Mouse (Mus musculus) cerebellum, adult 11-12 months (tissue): ENCODE data around the gene Gsto1.

ENCODE experiments used
- DNase-seq: peaks from one replicate; pipeline ENCODE4 v3.0.0; 2022

Gene Gsto1

GRCm38 (mm10) chr19:47890489-47891130, 35.8 kb downstream of the Gsto1 start:
- DNase-seq: no peak

- DNase-seq: no peak
Measured at GRCm38 (mm10) chr19:47891562-47892312, 37.0 kb downstream of the Gsto1 start.

- DNase-seq: no peak
Measured at GRCm38 (mm10) chr19:47893092-47893491, 38.3 kb downstream of the Gsto1 start.

- no peak for DNase-seq
Measured at GRCm38 (mm10) chr19:47898472-47899079, 43.8 kb downstream of the Gsto1 start.

GRCm38 (mm10) chr19:47900012-47900411, 45.2 kb downstream of the Gsto1 start:
- DNase-seq: no peak

GRCm38 (mm10) chr19:47900558-47900957, 45.8 kb downstream of the Gsto1 start:
- no peak for DNase-seq

- DNase-seq: no peak
Measured at GRCm38 (mm10) chr19:47902316-47903201, 47.8 kb downstream of the Gsto1 start.

- DNase-seq: no peak
Measured at GRCm38 (mm10) chr19:47903679-47904078, 48.9 kb downstream of the Gsto1 start.

- DNase-seq: no peak
Measured at GRCm38 (mm10) chr19:47905081-47905480, 50.3 kb downstream of the Gsto1 start.

- DNase-seq: no peak
Measured at GRCm38 (mm10) chr19:47905603-47906002, 50.8 kb downstream of the Gsto1 start.

GRCm38 (mm10) chr19:47907596-47907995, 52.8 kb downstream of the Gsto1 start:
- DNase-seq: no peak

- no peak for DNase-seq
Measured at GRCm38 (mm10) chr19:47908961-47909371, 54.2 kb downstream of the Gsto1 start.

GRCm38 (mm10) chr19:47909387-47910116, 54.8 kb downstream of the Gsto1 start:
- DNase-seq: no peak

- DNase-seq: no peak
Measured at GRCm38 (mm10) chr19:47910117-47910618, 55.4 kb downstream of the Gsto1 start.

GRCm38 (mm10) chr19:47910751-47911150, 56.0 kb downstream of the Gsto1 start:
- DNase-seq: no peak

GRCm38 (mm10) chr19:47913344-47913743, 58.6 kb downstream of the Gsto1 start:
- no peak for DNase-seq

- no peak for DNase-seq
Measured at GRCm38 (mm10) chr19:47914191-47914590, 59.4 kb downstream of the Gsto1 start.
